Mouse (Mus musculus): ENCODE results near the gene Gm2115. TPM values are rescaled to one million over a fixed set of nuclear protein-coding genes. Genes with fewer than 3 reads are reported as not detected.

Gm2115 gene
- polyA plus RNA-seq, 1 experiment from 2014 or later = 0.04 TPM

DNA sequence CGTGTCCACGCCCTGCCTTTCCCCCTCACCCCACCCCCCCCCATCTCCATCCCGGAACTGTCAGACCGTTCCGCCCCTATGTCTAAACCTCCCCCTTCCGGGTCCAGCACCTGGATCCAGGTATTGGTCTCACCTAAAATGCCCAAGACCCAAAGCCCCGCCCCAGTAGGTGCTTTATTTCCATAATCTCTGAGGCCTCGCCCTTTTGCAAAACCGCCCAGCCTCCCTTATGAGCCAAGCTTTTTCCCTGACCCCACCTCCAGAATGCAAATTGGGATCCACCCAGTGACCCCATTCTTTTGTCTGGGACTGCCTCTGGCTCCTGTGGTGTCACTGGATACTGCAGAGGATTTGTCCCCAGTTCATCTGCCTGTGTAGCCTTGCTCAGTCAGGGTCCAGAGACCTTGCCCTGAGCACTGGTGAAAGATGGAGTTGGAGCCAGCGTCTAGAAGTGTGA is 77.6 kb downstream of the Gm2115 start, which contains the start of gene Fah:
Fah (minus strand) TSS at position 430 of the 457 bp plus-strand sequence.
- peak; percentile 31 for ATAC-seq
- H3K36me3 ChIP-seq = 0 out of 2 replicates have a peak, but pooled peaks cover 2% of the 10 kb centered on the region
- H3K4me1 ChIP-seq = peaks cover 26% of the 10 kb centered on the region
- WGBS (ENCODE audit: insufficient replicate concordance) = 5% methylated on average over 10 of the region's 10 CpGs
- H3K4me3 ChIP-seq = peak within 1 kb of the TSS; percentile 66
- H3K4me2 ChIP-seq = peak within 1 kb of the TSS; percentile 97
- no peaks in the 10 kb centered on the region for H3K9me3 ChIP-seq (replicated peaks)
- H3K9ac ChIP-seq = peak within 1 kb of the TSS; percentile 71
- H3K27ac ChIP-seq = peak within 1 kb of the TSS; percentile 64
- no peaks in the 10 kb centered on the region for H3K27me3 ChIP-seq (replicated peaks)

DNA sequence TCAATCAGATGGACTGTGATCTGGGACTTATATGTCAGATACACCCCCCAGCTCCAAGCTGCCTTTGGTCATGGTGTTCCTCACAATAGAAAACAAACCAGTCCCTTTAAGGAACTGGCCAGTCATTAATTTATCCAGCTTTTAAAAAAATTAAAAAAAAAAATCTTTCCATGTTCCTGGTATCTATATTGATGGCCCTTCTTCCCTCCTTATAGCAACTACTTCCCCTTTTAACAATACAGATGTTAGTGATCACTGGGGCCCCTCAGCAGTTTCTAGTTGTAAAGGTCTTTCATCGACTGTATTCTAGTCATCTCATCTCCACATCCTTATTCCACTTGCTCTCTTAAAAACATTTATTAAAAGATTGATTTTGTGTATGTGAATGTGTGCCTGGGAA is 82.9 kb downstream of the Gm2115 start:
- Histone ChIP-seq H3K4me3 (no peak overlapping the region), H3K36me3 (peaks cover 19% of the 10 kb centered on the region), H3K4me1 (peaks cover 17% of the 10 kb centered on the region), H3K27me3 (replicated peaks) (no peaks in the 10 kb centered on the region), H3K9me3 (replicated peaks) (no peaks in the 10 kb centered on the region), H3K27ac (no peak overlapping the region), H3K9ac (no peak overlapping the region), H3K4me2 (no peak overlapping the region)
- WGBS (ENCODE audit: insufficient replicate concordance) = 29% methylated on average over 1 of the region's 1 CpGs
- no peak for ATAC-seq

- Histone ChIP-seq H3K4me1 (peaks cover 14% of the 10 kb centered on the region), H3K4me3 (no peak overlapping the region), H3K4me2 (no peak overlapping the region), H3K27me3 (replicated peaks) (no peaks in the 10 kb centered on the region), H3K9me3 (replicated peaks) (no peaks in the 10 kb centered on the region), H3K36me3 (peaks cover 25% of the 10 kb centered on the region), H3K9ac (no peak overlapping the region), H3K27ac (no peak overlapping the region)
- peak; percentile 30; the same call in 1 of the 2 replicates for ATAC-seq
- WGBS (ENCODE audit: insufficient replicate concordance) = 42% methylated on average over 4 of the region's 4 CpGs
Measured at GRCm38 (mm10) chr7:84612445-84612844, 83.7 kb downstream of the Gm2115 start.

GRCm38 (mm10) chr7:84618951-84619350 is 90.2 kb downstream of the Gm2115 start:
- no peak overlapping the region for H3K9ac ChIP-seq
- no peak overlapping the region for H3K27ac ChIP-seq
- H3K4me1 ChIP-seq = 0 out of 2 replicates have a peak, but pooled peaks cover 5% of the 10 kb centered on the region
- WGBS (ENCODE audit: insufficient replicate concordance) = 82% methylated on average over 2 of the region's 2 CpGs
- H3K9me3 ChIP-seq (replicated peaks) = no peaks in the 10 kb centered on the region
- H3K4me2 ChIP-seq = no peak overlapping the region
- H3K36me3 ChIP-seq = peaks cover 60% of the 10 kb centered on the region
- no peak for ATAC-seq
- no peak overlapping the region for H3K4me3 ChIP-seq
- no peaks in the 10 kb centered on the region for H3K27me3 ChIP-seq (replicated peaks)

- no peak for ATAC-seq
- Histone ChIP-seq H3K4me3 (no peak overlapping the region), H3K27me3 (replicated peaks) (no peaks in the 10 kb centered on the region), H3K9me3 (replicated peaks) (no peaks in the 10 kb centered on the region), H3K36me3 (peaks cover 67% of the 10 kb centered on the region), H3K27ac (no peak overlapping the region), H3K9ac (no peak overlapping the region), H3K4me1 (0 out of 2 replicates have a peak, but pooled peaks cover under 1% of the 10 kb centered on the region), H3K4me2 (no peak overlapping the region)
- whole genome bisulfite sequencing (ENCODE audit: insufficient replicate concordance) = 85% methylated on average over 3 of the region's 3 CpGs
Measured at GRCm38 (mm10) chr7:84620956-84621355, 92.2 kb downstream of the Gm2115 start.

DNA sequence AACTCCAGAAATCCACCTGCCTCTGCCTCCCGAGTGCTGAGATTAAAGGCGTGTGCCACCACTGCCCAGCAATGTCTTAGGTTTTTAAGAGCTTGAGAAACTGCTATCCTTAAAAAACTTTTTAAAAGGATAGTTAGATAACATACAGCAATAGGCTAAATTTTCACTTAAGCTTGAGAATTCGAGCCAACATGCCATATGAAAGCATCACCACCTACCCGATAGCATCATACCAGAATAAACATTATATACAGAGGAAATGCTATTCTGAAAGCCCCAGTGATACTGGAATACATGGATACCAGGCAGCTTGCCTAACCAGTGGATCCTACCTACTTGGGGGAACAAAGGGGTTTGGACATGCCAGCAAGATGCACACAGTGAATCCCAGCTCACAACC is 95.0 kb downstream of the Gm2115 start:
- H3K4me3 ChIP-seq = no peak overlapping the region

GRCm38 (mm10) chr7:84631878-84632277 is 103.1 kb downstream of the Gm2115 start:
- H3K4me1 ChIP-seq = peaks cover 35% of the 10 kb centered on the region
- H3K27me3 ChIP-seq (replicated peaks) = no peaks in the 10 kb centered on the region
- H3K9ac ChIP-seq = peak overlapping the region; percentile 58
- H3K4me2 ChIP-seq = peak overlapping the region; percentile 51
- H3K36me3 ChIP-seq = peaks cover 46% of the 10 kb centered on the region
- H3K4me3 ChIP-seq = no peak overlapping the region
- no peaks in the 10 kb centered on the region for H3K9me3 ChIP-seq (replicated peaks)
- peak overlapping the region; percentile 74 for H3K27ac ChIP-seq
- ATAC-seq = peak; percentile 100
- WGBS (ENCODE audit: insufficient replicate concordance) = 40% methylated on average over 3 of the region's 3 CpGs

More for the DNA sequence above, 95.0 kb downstream of the Gm2115 start:
- Histone ChIP-seq H3K4me2 (no peak overlapping the region), H3K4me1 (no peaks in the 10 kb centered on the region), H3K36me3 (peaks cover 50% of the 10 kb centered on the region), H3K27me3 (replicated peaks) (no peaks in the 10 kb centered on the region), H3K27ac (no peak overlapping the region), H3K9ac (no peak overlapping the region), H3K9me3 (replicated peaks) (no peaks in the 10 kb centered on the region; the same call in 1 of the 2 replicates)
- ATAC-seq = no peak
- WGBS (ENCODE audit: insufficient replicate concordance) = 86% methylated on average over 4 of the region's 4 CpGs

Other genes with a start within 250 kb of the Gm2115 start
- 0.56 and 0.68 TPM in 2 replicates for gene Arnt2, start 118.8 kb upstream of the Gm2115 start, polyA plus RNA-seq (2016; fragmentation: Nextera tagmentation; extraction: Ambion mirVana)
- 16.5 and 17.8 TPM in 2 replicates for gene Fah, start 77.8 kb downstream of the Gm2115 start, polyA plus RNA-seq (2016; fragmentation: Nextera tagmentation; extraction: Ambion mirVana)
- gene Zfand6, start 161.0 kb downstream of the Gm2115 start, polyA plus RNA-seq (2016; fragmentation: Nextera tagmentation; extraction: Ambion mirVana) = 125 and 126 TPM in 2 replicates

Measured in liver, embryonic 12.5 days (tissue).